Mouse (Mus musculus) CH12.LX (cell line): ENCODE measurements around the gene Nt5c. TPM values are rescaled to one million over a fixed set of nuclear protein-coding genes. Genes with fewer than 3 reads are reported as not detected.

Experiments used
- DNase-seq: peaks from one replicate; pipeline ENCODE4 v3.0.0-alpha.2; 2013; ENCODE audit errors: extremely low read depth
- H3K27ac ChIP-seq: 2 replicates; pipeline ENCODE4 v1.5.1; 2012; ENCODE audit warnings: low read depth, mild to moderate bottlenecking, control low read depth, moderate library complexity; ENCODE audit not compliant: insufficient read depth
- H3K27me3 ChIP-seq: replicated peaks from 2 replicates; pipeline ENCODE3; 2012; ENCODE audit warnings: inconsistent platforms
- H3K36me3 ChIP-seq, 2 experiments: replicated peaks in 1 of 2; 2 replicates each; pipeline versions ENCODE3 to v1.6.1; 2012; ENCODE audit warnings: inconsistent platforms in 1 of 2, low read length in 1 of 2, mild to moderate bottlenecking in 1 of 2, mixed read lengths in 1 of 2, moderate library complexity in 1 of 2; ENCODE audit not compliant: control insufficient read depth in 1 of 2, insufficient read depth in 1 of 2
- H3K4me1 ChIP-seq, 2 experiments: 2 replicates each; pipeline ENCODE4 v1.6.1; 2012; ENCODE audit warnings: inconsistent platforms in 1 of 2, moderate library complexity in 1 of 2; ENCODE audit not compliant: insufficient read depth in 2 of 2, control insufficient read depth in 1 of 2
- H3K4me2 ChIP-seq: 2 replicates; pipeline ENCODE4 v1.6.1; 2012; ENCODE audit warnings: low read depth, mild to moderate bottlenecking, control low read depth; ENCODE audit not compliant: poor library complexity, insufficient read depth, severe bottlenecking
- H3K4me3 ChIP-seq, 3 experiments: fragments of 150-350 bp in 1 of 3; sonication (generic) in 1 of 3; replicated peaks in 1 of 3; 2 replicates each; pipeline versions ENCODE3 to v1.5.1; 2011 to 2012; ENCODE audit warnings: low read depth in 2 of 3, low read length in 2 of 3, mild to moderate bottlenecking in 2 of 3, moderate library complexity in 2 of 3, control low read depth in 1 of 3, improper control_type of control experiment in 1 of 3, inconsistent platforms in 1 of 3, mixed read lengths in 1 of 3; ENCODE audit not compliant: poor library complexity in 1 of 3
- H3K79me2 ChIP-seq: replicated peaks from 2 replicates; pipeline ENCODE4 v1.6.1; 2012; ENCODE audit warnings: mild to moderate bottlenecking, moderate library complexity; ENCODE audit not compliant: control insufficient read depth, poor library complexity, insufficient read depth, severe bottlenecking; ENCODE audit errors: extremely low read depth
- H3K9ac ChIP-seq: 2 replicates; pipeline ENCODE4 v1.6.1; 2012; ENCODE audit warnings: low read depth, mild to moderate bottlenecking, control low read depth, moderate library complexity; ENCODE audit not compliant: insufficient read depth
- H3K9me3 ChIP-seq: replicated peaks from 2 replicates; pipeline ENCODE3; 2012; ENCODE audit warnings: low read length, inconsistent platforms, mixed read lengths
- CHD1 ChIP-seq: IDR thresholded peaks from 2 replicates; pipeline ENCODE4 v1.6.1; 2012; ENCODE audit warnings: low read depth, low read length, improper control_type of control experiment, inconsistent platforms
- CTCF ChIP-seq, 2 experiments: IDR thresholded peaks in 1 of 2; conservative IDR thresholded peaks in 1 of 2; 2 replicates each; pipeline ENCODE4 v1.5.1; 2011 to 2012; ENCODE audit warnings: low read depth in 2 of 2, low read length in 2 of 2, improper control_type of control experiment in 1 of 2, inconsistent platforms in 1 of 2, mild to moderate bottlenecking in 1 of 2, moderate library complexity in 1 of 2
- E2F4 ChIP-seq: IDR thresholded peaks from 2 replicates; pipeline ENCODE4 v1.6.1; 2011; ENCODE audit warnings: low read depth, low read length, improper control_type of control experiment; ENCODE audit not compliant: insufficient replicate concordance
- EP300 ChIP-seq: IDR thresholded peaks from 2 replicates; pipeline ENCODE4 v1.6.1; 2011; ENCODE audit warnings: low read length, improper control_type of control experiment
- HCFC1 ChIP-seq: IDR thresholded peaks from 2 replicates; pipeline ENCODE4 v1.6.1; 2012; ENCODE audit warnings: low read depth, mild to moderate bottlenecking, inconsistent platforms, low read length, improper control_type of control experiment
- IRF4 ChIP-seq: IDR thresholded peaks from 2 replicates; pipeline ENCODE4 v1.6.1; 2014; ENCODE audit warnings: low read depth, mild to moderate bottlenecking, inconsistent platforms, low read length, improper control_type of control experiment
- JUN ChIP-seq: IDR thresholded peaks from 2 replicates; pipeline ENCODE4 v1.6.1; 2011; ENCODE audit warnings: low read depth, mild to moderate bottlenecking, low read length, improper control_type of control experiment, moderate library complexity; ENCODE audit not compliant: insufficient read depth
- JUND ChIP-seq: conservative IDR thresholded peaks from 2 replicates; pipeline ENCODE4 v1.6.1; 2011; ENCODE audit warnings: low read depth, low read length, improper control_type of control experiment
- MAFK ChIP-seq: IDR thresholded peaks from 2 replicates; pipeline ENCODE4 v1.6.1; 2011; ENCODE audit warnings: low read length, improper control_type of control experiment; ENCODE audit not compliant: insufficient replicate concordance
- MAX ChIP-seq: IDR thresholded peaks from 2 replicates; pipeline ENCODE4 v1.6.1; 2011; ENCODE audit warnings: low read length, improper control_type of control experiment
- MAZ ChIP-seq: IDR thresholded peaks from 2 replicates; pipeline ENCODE4 v1.6.1; 2012; ENCODE audit warnings: low read depth, mild to moderate bottlenecking, inconsistent platforms, low read length, improper control_type of control experiment, moderate library complexity
- MEF2A ChIP-seq: IDR thresholded peaks from 2 replicates; pipeline ENCODE4 v1.6.1; 2014; ENCODE audit warnings: low read depth, mild to moderate bottlenecking, inconsistent platforms, low read length, improper control_type of control experiment, borderline replicate concordance
- MYC ChIP-seq: IDR thresholded peaks from 2 replicates; pipeline ENCODE4 v1.6.1; 2011; ENCODE audit warnings: low read depth, mild to moderate bottlenecking, improper control_type of control experiment, low read length
- NRF1 ChIP-seq: IDR thresholded peaks from 2 replicates; pipeline ENCODE4 v1.6.1; 2014; ENCODE audit warnings: low read depth, mild to moderate bottlenecking, inconsistent platforms, low read length, improper control_type of control experiment, moderate library complexity
- PAX5 ChIP-seq: IDR thresholded peaks from 2 replicates; pipeline ENCODE4 v1.6.1; 2012; ENCODE audit warnings: low read length, inconsistent platforms, mixed read lengths
- POLR2A ChIP-seq: IDR thresholded peaks from 2 replicates; pipeline ENCODE4 v1.6.1; 2011; ENCODE audit warnings: low read depth, mild to moderate bottlenecking, improper control_type of control experiment, low read length
- POLR2AphosphoS2 ChIP-seq: IDR thresholded peaks from 2 replicates; pipeline ENCODE4 v1.6.1; 2011; ENCODE audit warnings: low read depth, low read length, improper control_type of control experiment
- RAD21 ChIP-seq: IDR thresholded peaks from 2 replicates; pipeline ENCODE4 v1.6.1; 2011; ENCODE audit warnings: low read depth, mild to moderate bottlenecking, low read length, improper control_type of control experiment, moderate library complexity
- RCOR1 ChIP-seq: conservative IDR thresholded peaks from 2 replicates; pipeline ENCODE4 v1.6.1; 2012; ENCODE audit warnings: low read depth, mild to moderate bottlenecking, inconsistent platforms, low read length, improper control_type of control experiment
- SIN3A ChIP-seq: IDR thresholded peaks from 2 replicates; pipeline ENCODE4 v1.6.1; 2012; ENCODE audit warnings: low read length, improper control_type of control experiment, inconsistent platforms
- SMC3 ChIP-seq: IDR thresholded peaks from 2 replicates; pipeline ENCODE4 v1.6.1; 2011; ENCODE audit warnings: low read depth, low read length, improper control_type of control experiment
- TCF12 ChIP-seq: IDR thresholded peaks from 2 replicates; pipeline ENCODE4 v1.6.1; 2014; ENCODE audit warnings: low read depth, mild to moderate bottlenecking, inconsistent platforms, low read length, improper control_type of control experiment
- USF1 ChIP-seq: IDR thresholded peaks from 2 replicates; pipeline ENCODE4 v1.6.1; 2014; ENCODE audit warnings: low read depth, mild to moderate bottlenecking, inconsistent platforms, low read length, improper control_type of control experiment
- USF2 ChIP-seq: conservative IDR thresholded peaks from 2 replicates; pipeline ENCODE4 v1.6.1; 2011; ENCODE audit warnings: low read depth, low read length, improper control_type of control experiment
- ZC3H11A ChIP-seq: IDR thresholded peaks from 2 replicates; pipeline ENCODE4 v1.6.1; 2012; ENCODE audit warnings: low read depth, mild to moderate bottlenecking, inconsistent platforms, low read length, improper control_type of control experiment
- ZKSCAN1 ChIP-seq: IDR thresholded peaks from 2 replicates; pipeline ENCODE4 v1.6.1; 2012; ENCODE audit warnings: low read depth, inconsistent platforms, low read length, improper control_type of control experiment, borderline replicate concordance
- ZNF384 ChIP-seq: IDR thresholded peaks from 2 replicates; pipeline ENCODE4 v1.6.1; 2012; ENCODE audit warnings: low read depth, low read length, improper control_type of control experiment, inconsistent platforms
- dilution Hi-C: fragments of 300-500 bp; cut with MboI; formaldehyde crosslinking; loops from 2 replicates; pipeline ENCODE4 v1.14.3; 2020; ENCODE audit warnings: low sequenced_read_pairs; ENCODE audit not compliant: extremely low pct_unique_long_range_greater_than_20kb, extremely low pct_ligation_motif_present
- in situ Hi-C: fragments of 300-500 bp; cut with MboI; formaldehyde crosslinking; loops from 3 replicates; pipeline ENCODE4 v1.14.3; 2019; ENCODE audit warnings: low sequenced_read_pairs, low pct_ligation_motif_present, low pct_unique_long_range_greater_than_20kb, mixed read lengths
- polyA plus RNA-seq: library from polyadenylated mRNA; unstranded; fragments of >175 nt; gene quantifications from 2 replicates; pipeline ENCODE4 v1.2.1, GENCODE M21; 2012; ENCODE audit warnings: low read depth; ENCODE audit not compliant: insufficient read length
- total RNA-seq, 2 experiments: library from RNA; depleted of rRNA; stranded (reverse); fragments of 300-350 nt in 1 of 2; fragments of >200 nt in 1 of 2; gene quantifications; 2 replicates each; pipeline ENCODE4 v1.2.3; 2012 to 2014

Gene Nt5c
- total and polyA plus RNA-seq, 3 experiments, result 65.3 to 175 (median 151) TPM

DNA sequence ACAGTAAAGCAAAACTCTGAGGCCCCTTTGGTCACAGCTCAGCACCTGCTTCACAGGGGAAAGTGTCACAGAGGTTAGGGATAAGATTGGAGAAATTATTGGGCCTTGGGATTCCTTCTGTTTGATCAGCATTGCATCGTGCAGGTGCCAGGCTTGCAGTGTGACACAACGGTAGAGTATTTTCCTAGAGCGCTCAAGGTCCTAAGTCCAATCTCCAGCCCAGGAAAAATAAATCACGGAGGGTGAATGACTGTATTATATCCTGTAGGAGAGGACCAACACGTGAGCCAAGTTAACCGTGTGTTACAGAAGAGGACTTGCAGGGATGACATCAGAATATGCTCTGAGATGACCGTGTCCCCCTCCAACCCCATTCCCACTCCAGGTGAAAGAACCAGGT lies 41.5 kb downstream of the Nt5c start:
- Histone ChIP-seq H3K79me2 (no peaks in the 10 kb centered on the region), H3K9me3 (peaks cover 13% of the 10 kb centered on the region), H3K27ac (no peak overlapping the region), H3K9ac (no peak overlapping the region), H3K27me3 (peaks cover 59% of the 10 kb centered on the region), H3K4me3 (no peak overlapping the region), H3K4me2 (no peak overlapping the region), H3K4me1 (peaks cover 3 to 25% of the 10 kb centered on the region in 2 experiments), H3K36me3 (no peaks in the 10 kb centered on the region)
- dilution Hi-C loops (no loop called here), in situ Hi-C loops (no loop called here)
- no peak for DNase-seq
- no peak for TF ChIP-seq ZC3H11A
- no peak for TF ChIP-seq TCF12
- no peak for TF ChIP-seq POLR2AphosphoS2
- TF ChIP-seq JUN, result no peak
- no peak for TF ChIP-seq ZNF384
- TF ChIP-seq EP300, result no peak
- no peak for TF ChIP-seq USF1
- TF ChIP-seq IRF4, result no peak
- no peak for TF ChIP-seq NRF1
- TF ChIP-seq MAFK, result no peak
- no peak for TF ChIP-seq SIN3A
- TF ChIP-seq CTCF (conservative IDR thresholded peaks at IDR 0.05 in 1 of 2, IDR thresholded peaks at IDR 0.05 in 1 of 2; ENCODE audit: low read depth in 2 of 2, low read length in 2 of 2), result no peak
- TF ChIP-seq HCFC1, result no peak
- TF ChIP-seq RAD21, result no peak
- no peak for TF ChIP-seq MAZ
- no peak for TF ChIP-seq E2F4
- TF ChIP-seq PAX5, result no peak
- TF ChIP-seq POLR2A, result no peak

DNA sequence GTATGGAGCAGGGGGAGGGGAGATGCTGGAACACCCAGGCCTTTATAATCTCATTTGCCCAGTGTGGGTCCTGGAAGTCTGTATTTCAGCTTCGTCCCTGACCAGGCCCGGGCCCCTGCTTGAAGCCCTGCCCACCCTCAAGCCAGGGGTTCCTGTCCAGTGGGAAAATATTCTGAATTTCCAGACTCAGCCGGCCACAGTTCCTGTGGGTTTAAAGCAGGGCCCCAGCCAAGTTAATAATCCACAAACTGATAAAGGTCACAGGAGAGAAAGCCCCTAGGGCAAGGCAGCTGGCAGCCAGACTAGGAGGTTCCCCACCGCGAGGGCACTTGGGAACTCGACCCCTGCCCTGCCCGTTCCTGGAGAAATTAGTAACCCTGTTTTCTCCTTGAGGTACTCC lies 42.7 kb downstream of the Nt5c start:
- H3K4me3 ChIP-seq, result no peak overlapping the region
- TF ChIP-seq SMC3, result no peak
- no peak for TF ChIP-seq CTCF (conservative IDR thresholded peaks at IDR 0.05 in 1 of 2, IDR thresholded peaks at IDR 0.05 in 1 of 2; ENCODE audit: low read depth in 2 of 2, low read length in 2 of 2)
- no peak for TF ChIP-seq RCOR1
- TF ChIP-seq CHD1, result no peak
- TF ChIP-seq USF2, result no peak
- no peak for TF ChIP-seq JUN
- no peak for TF ChIP-seq MYC
- no peak for TF ChIP-seq USF1
- no peak for TF ChIP-seq ZKSCAN1
- no peak for TF ChIP-seq JUND
- no peak for TF ChIP-seq TCF12
- no peak for TF ChIP-seq MEF2A
- no peak for TF ChIP-seq PAX5
- no peak for TF ChIP-seq MAX
- TF ChIP-seq POLR2A, result no peak
- TF ChIP-seq, all 38 proteins: peak for 0
- Histone ChIP-seq H3K36me3 (no peaks in the 10 kb centered on the region), H3K4me1 (peaks cover 3 to 25% of the 10 kb centered on the region in 2 experiments), H3K27me3 (peaks cover 66% of the 10 kb centered on the region), H3K9me3 (peaks cover 10% of the 10 kb centered on the region), H3K27ac (no peak overlapping the region), H3K79me2 (no peaks in the 10 kb centered on the region), H3K9ac (no peak overlapping the region), H3K4me2 (no peak overlapping the region)
- in situ Hi-C loops, result no loop called here
- dilution Hi-C loops, result no loop called here
- no peak for DNase-seq
